Mouse (Mus musculus) thymus, adult 18-20 months (tissue): Measurements from ENCODE around the gene Decr2.
A peak's percentile ranks its signal among the peaks of the same experiment; 100 is the strongest.
"Not testable (repeated sequence)": the region's sequence is repeated elsewhere in the genome, so short reads cannot be mapped to it uniquely, and the experiment has no call there.

ENCODE experiments used
- DNase-seq, 2 experiments: peaks; one replicate each; pipeline ENCODE4 v3.0.0; 2022; ENCODE audit warnings: mixed read lengths in 2 of 2

Decr2 gene

DNA sequence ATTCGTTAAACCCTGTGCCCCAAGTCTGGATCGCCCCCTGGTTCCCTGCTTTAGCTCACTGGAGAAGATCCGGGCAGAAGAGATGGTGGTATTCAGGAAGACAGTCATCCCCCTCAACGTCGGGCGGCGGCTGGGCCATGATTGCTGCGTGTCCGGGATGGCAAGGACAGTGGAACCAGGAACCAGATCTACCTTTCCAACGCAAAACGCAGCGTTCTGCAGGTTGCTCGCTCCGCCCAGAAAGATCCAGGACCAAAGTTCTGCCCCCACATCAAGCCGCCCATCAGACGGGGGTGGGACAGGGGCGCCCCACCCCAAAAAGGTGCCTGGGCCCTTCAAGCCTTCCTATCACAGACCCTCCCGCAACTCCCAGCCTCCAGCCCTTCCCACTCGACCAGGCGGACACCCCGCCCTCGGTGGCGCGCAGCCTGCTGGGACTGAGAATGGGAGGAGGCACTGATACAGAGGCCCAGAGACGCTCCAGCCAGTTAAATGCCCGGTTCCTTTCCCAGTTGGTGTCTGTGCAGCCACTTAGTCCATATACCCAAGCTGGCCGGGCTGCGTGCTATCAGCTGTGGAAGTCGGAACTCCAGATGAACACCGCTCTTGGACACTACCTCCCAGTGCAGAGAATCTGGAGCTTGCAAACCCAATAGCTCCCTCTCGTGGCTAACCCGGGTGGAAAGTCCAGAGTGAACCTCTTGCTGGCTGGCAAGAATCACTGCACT is at the start of gene Decr2:
TSS of gene Decr2 (minus strand) at position 433 of the 728 bp plus-strand sequence.
- peak; percentile 49 to 65 for DNase-seq

GRCm38 (mm10) chr17:26138901-26139381 is 48.8 kb upstream of the Decr2 start:
- peak; percentile 36 to 40 for DNase-seq

GRCm38 (mm10) chr17:26138239-26138836 is 48.2 kb upstream of the Decr2 start, which contains the start of gene Axin1:
Axin1 (plus strand) TSS chr17:26138688.
- peak; percentile 96 to 99 for DNase-seq

DNA sequence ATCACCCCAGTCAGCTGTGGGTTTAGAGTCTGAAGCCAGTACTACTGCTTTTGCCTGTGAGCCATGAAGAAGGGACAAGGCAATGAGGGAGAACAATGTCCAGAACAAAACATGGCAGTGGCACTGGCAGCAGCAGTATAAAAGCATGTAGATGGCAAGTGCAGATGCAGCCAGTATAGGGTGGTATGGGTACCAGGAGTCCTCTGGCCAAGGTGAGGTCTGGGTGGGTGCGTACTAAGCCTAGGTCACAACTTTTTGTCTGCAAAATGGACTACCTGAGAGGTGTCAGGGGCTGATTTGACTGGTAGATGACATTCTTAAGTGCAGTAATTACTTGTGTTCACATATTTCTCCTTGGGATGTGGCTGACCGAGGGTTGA is 47.6 kb upstream of the Decr2 start:
- no peak for DNase-seq

DNA sequence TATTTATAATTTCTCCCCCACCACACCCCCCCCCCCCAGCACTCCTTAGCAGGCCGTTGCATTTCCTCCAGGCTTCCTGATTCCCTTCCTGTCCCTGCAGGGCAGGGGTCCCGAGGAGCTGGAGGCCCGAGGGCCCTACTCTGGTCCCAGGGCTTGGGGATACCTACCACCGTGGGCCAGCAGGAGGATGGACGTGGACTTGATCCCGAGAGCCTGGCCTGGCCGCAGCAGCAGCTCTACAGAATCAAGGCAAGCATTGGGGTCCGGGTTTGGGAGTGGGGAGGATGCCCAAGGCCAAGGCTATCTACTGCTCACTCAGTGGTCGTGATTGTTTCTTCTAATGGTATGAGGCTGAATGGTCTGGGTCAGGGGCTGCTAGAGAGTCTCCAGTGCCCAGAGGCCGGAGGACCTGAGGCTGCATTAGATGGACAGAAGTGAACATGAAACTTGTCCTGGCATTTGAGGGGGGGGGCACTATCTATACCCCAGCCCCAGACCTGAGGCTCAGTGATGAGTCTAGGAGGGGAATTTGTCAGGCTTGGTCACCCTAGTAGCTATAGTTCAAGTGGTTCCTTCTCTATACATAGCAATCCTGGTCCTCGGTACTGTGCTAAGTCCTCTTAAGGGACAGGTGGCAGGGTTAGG is 47.1 kb upstream of the Decr2 start:
- no peak for DNase-seq

DNA sequence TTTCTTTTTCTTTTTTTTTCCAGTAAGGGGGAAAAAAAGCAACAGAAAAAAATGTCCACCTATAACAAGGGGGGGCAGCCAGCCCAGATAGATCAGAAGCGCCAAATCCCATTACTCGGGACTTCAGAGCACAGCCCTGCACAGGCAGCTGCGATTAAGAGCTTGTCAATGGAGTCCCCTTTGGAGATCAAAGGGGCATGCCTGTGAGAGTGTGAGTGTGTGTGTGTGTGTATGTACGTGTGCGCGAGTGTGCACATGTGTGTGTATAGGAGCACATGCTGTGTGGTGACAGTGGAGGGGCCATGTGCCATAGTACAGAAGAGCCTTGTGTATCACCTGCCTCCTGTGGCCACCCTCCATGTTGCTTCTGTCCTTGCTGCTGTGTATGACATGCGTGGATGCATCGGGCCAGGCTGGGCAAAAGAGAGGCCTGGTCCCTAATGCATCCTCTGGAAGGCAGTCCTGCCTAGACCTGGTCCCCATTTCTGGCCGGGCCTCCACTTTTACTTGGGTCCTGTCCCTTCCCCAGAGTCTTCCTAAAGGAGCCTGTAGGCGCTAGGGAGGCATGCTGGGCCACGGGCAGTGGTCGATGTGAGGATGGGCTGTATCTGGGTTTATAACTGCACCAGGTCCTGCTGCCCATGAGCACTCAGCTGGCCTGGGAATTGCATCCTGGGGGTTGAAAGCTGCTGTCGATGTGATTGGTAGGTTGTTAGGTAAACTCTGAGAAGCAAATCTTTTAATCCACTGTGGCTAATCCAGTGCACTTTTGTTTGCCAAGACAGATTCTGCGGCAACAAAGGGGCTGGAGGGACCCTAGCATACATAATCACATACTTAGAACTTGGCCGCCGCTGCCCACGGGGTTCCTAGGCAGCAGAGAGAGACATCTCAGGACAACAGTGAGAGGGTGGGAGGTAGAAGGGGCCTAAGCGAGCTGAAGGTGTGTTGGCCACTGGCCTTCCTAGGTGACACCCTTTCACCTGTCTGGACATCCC is 42.0 kb upstream of the Decr2 start:
- DNase-seq: no peak

- DNase-seq: no peak
Measured at GRCm38 (mm10) chr17:26131062-26131732, 41.1 kb upstream of the Decr2 start.

DNA sequence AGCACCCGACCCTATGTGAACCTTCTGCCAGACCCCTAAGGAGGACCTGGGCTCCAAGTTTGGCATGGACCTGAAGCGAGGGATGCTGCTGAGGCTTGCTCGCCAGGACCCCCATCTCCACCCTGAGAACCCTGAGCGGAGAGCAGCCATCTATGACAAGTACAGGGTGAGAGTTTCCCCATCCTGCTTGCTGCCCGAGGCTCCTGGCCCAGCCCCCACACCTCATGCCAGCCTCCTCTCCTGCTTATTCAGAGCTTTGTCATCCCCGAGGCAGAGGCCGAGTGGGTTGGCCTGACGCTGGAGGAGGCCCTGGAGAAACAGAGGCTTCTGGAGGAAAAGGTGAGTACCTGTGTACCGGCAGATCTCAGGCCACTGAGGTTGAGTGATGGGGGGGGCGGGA is 35.1 kb upstream of the Decr2 start:
- DNase-seq: no peak

GRCm38 (mm10) chr17:26124560-26124959 is 34.4 kb upstream of the Decr2 start:
- DNase-seq: no peak

GRCm38 (mm10) chr17:26123267-26123684 is 33.1 kb upstream of the Decr2 start, which contains the start of gene Mrpl28:
Mrpl28 (plus strand) TSS chr17:26123500.
- DNase-seq: peak; percentile 69 to 78

GRCm38 (mm10) chr17:26122431-26123140 is 32.4 kb upstream of the Decr2 start:
- no peak for DNase-seq

GRCm38 (mm10) chr17:26119766-26120710 is 29.9 kb upstream of the Decr2 start:
- no peak for DNase-seq

GRCm38 (mm10) chr17:26116503-26117258 is 26.5 kb upstream of the Decr2 start:
- no peak for DNase-seq

- no peak for DNase-seq
Measured at GRCm38 (mm10) chr17:26115956-26116487, 25.9 kb upstream of the Decr2 start.

- DNase-seq: no peak
Measured at GRCm38 (mm10) chr17:26115205-26115898, 25.2 kb upstream of the Decr2 start.

DNA sequence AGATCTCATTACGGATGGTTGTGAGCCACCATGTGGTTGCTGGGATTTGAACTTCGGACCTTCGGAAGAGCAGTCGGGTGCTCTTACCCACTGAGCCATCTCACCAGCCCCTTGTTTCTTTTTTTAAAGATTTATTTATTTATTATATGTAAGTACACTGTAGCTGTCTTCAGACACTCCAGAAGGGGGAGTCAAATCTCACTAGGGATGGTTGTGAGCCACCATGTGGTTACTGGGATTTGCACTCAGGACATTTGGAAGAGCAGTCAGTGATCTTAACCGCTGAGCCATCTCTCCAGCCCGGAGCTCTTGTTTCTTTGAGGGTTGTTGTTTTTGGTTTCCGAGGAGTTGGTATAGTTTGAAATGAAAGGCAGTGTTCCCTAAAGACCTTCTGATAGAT is 24.3 kb upstream of the Decr2 start:
- not testable (repeated sequence) for DNase-seq

DNA sequence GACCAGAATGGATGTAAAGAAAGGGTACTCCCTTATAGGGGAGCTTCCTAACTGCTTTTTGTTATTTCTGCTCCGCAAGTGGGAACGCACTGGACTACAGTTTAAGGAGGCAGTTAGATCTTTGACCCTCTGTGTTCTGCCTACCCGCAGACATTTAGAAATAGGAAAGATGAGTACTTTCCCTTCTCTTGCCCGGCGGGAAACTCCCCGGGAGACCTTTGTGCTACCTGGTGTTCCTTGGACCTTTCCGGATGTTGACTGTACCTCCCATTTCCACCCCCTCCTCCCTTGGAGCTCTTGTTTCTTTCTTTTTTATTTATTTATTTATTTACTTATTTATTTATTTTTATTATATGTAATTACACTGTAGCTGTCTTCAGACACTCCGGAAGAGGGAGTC is 23.9 kb upstream of the Decr2 start:
- no peak for DNase-seq
